Mouse (Mus musculus) kidney, embryonic 16.5 days (tissue): ENCODE results near the gene Elac2. TPM values are rescaled to one million over a fixed set of nuclear protein-coding genes. Genes with fewer than 3 reads are reported as not detected.

ENCODE experiments used
- ATAC-seq: fragments of 200-750 bp; cut with Nextera tagmentation; 2 replicates; pipeline ENCODE4 v1.8.0; 2017; ENCODE audit warnings: moderate TSS enrichment; ENCODE audit not compliant: low FRiP score, low TSS enrichment
- H3K27ac ChIP-seq: fragments of 300-500 bp; sonication (generic); 2 replicates; pipeline ENCODE4 v1.5.1; 2014; ENCODE audit warnings: low read length
- H3K27me3 ChIP-seq: fragments of 300-500 bp; sonication (generic); 2 replicates; pipeline ENCODE4 v1.6.1; 2014; ENCODE audit warnings: low read length, control low read depth, mixed read lengths; ENCODE audit not compliant: insufficient read depth
- H3K36me3 ChIP-seq: fragments of 300-500 bp; sonication (generic); 2 replicates; pipeline ENCODE4 v1.6.1; 2014; ENCODE audit warnings: low read length, control low read depth, mixed read lengths; ENCODE audit not compliant: insufficient read depth
- H3K4me1 ChIP-seq: fragments of 300-500 bp; sonication (generic); 2 replicates; pipeline ENCODE4 v1.6.1; 2014; ENCODE audit warnings: low read length, control low read depth, mixed read lengths; ENCODE audit not compliant: insufficient read depth
- H3K4me2 ChIP-seq: fragments of 300-500 bp; sonication (generic); replicated peaks from 2 replicates; pipeline ENCODE4 v1.6.1; 2014; ENCODE audit warnings: low read depth, low read length
- H3K4me3 ChIP-seq: fragments of 300-500 bp; sonication (generic); 2 replicates; pipeline ENCODE4 v1.5.1; 2014; ENCODE audit warnings: mild to moderate bottlenecking, low read length
- H3K9ac ChIP-seq: fragments of 300-500 bp; sonication (generic); replicated peaks from 2 replicates; pipeline ENCODE4 v1.6.1; 2014; ENCODE audit warnings: low read length
- H3K9me3 ChIP-seq: fragments of 300-500 bp; sonication (generic); 2 replicates; pipeline ENCODE4 v1.6.1; 2016; ENCODE audit warnings: low read length, control low read depth
- WGBS: fragments of 180-500 bp; shearing (Covaris S2); extraction: QIAGEN DNeasy Blood & Tissue Kit; methylation state at CpG from one replicate; pipeline ENCODE4 v1.1.7; 2014; 5-methylcytosine and 5-hydroxymethylcytosine counted together
- polyA plus RNA-seq: library from polyadenylated mRNA; unstranded; fragments of >200 nt; fragmentation: Nextera tagmentation; extraction: Ambion mirVana; gene quantifications from 2 replicates; pipeline ENCODE4 v1.2.1, GENCODE M21; 2015

Gene Elac2
- polyA plus RNA-seq, 1 experiment from 2014 or later, result 30.1 TPM

GRCm38 (mm10) chr11:65006047-65006446 lies 27.2 kb downstream of the Elac2 start:
- no peak for ATAC-seq
- H3K4me1 ChIP-seq, result no peaks in the 10 kb centered on the region
- H3K9me3 ChIP-seq, result no peaks in the 10 kb centered on the region
- H3K4me3 ChIP-seq, result no peak overlapping the region
- no peaks in the 10 kb centered on the region for H3K27me3 ChIP-seq
- 89% methylated on average over 4 of the region's 4 CpGs for WGBS
- no peak overlapping the region for H3K4me2 ChIP-seq
- H3K36me3 ChIP-seq, result peaks cover 19% of the 10 kb centered on the region
- no peak overlapping the region for H3K27ac ChIP-seq
- H3K9ac ChIP-seq, result no peak overlapping the region

- Histone ChIP-seq H3K4me3 (no peak overlapping the region), H3K27ac (no peak overlapping the region), H3K36me3 (0 out of 2 replicates have a peak, but pooled peaks cover 4% of the 10 kb centered on the region), H3K27me3 (no peaks in the 10 kb centered on the region), H3K9me3 (no peaks in the 10 kb centered on the region), H3K4me1 (no peaks in the 10 kb centered on the region), H3K9ac (no peak overlapping the region), H3K4me2 (no peak overlapping the region)
- 56% methylated on average over 6 of the region's 6 CpGs for WGBS
- no peak for ATAC-seq
Observed at GRCm38 (mm10) chr11:65013906-65014305, 35.1 kb downstream of the Elac2 start.

GRCm38 (mm10) chr11:65016754-65017153 lies 37.9 kb downstream of the Elac2 start:
- 0 out of 2 replicates have a peak, but pooled peaks cover 6% of the 10 kb centered on the region for H3K36me3 ChIP-seq
- H3K4me3 ChIP-seq, result no peak overlapping the region
- 85% methylated on average over 1 of the region's 1 CpGs for WGBS
- H3K27me3 ChIP-seq, result no peaks in the 10 kb centered on the region
- no peak overlapping the region for H3K9ac ChIP-seq
- no peak for ATAC-seq
- no peaks in the 10 kb centered on the region for H3K4me1 ChIP-seq
- no peaks in the 10 kb centered on the region for H3K9me3 ChIP-seq
- H3K4me2 ChIP-seq, result no peak overlapping the region
- H3K27ac ChIP-seq, result no peak overlapping the region

- no peak overlapping the region for H3K27ac ChIP-seq
- H3K36me3 ChIP-seq, result peaks cover 9% of the 10 kb centered on the region; the same call in 1 of the 2 replicates
- no peak overlapping the region for H3K4me3 ChIP-seq
- no peak overlapping the region for H3K4me2 ChIP-seq
- 91% methylated on average over 4 of the region's 4 CpGs for WGBS
- ATAC-seq, result no peak
- H3K4me1 ChIP-seq, result no peaks in the 10 kb centered on the region
- no peaks in the 10 kb centered on the region for H3K27me3 ChIP-seq
- no peaks in the 10 kb centered on the region for H3K9me3 ChIP-seq
- H3K9ac ChIP-seq, result no peak overlapping the region
Observed at GRCm38 (mm10) chr11:65020744-65021143, 41.9 kb downstream of the Elac2 start.

- Histone ChIP-seq H3K9ac (no peak overlapping the region), H3K4me3 (no peak overlapping the region), H3K4me1 (no peaks in the 10 kb centered on the region), H3K27me3 (no peaks in the 10 kb centered on the region), H3K9me3 (no peaks in the 10 kb centered on the region), H3K4me2 (no peak overlapping the region), H3K27ac (no peak overlapping the region), H3K36me3 (peaks cover 5% of the 10 kb centered on the region; the same call in 1 of the 2 replicates)
- WGBS, result 88% methylated on average over 11 of the region's 11 CpGs
- ATAC-seq, result no peak
Observed at GRCm38 (mm10) chr11:65022771-65023170, 43.9 kb downstream of the Elac2 start.

- no peak overlapping the region for H3K4me2 ChIP-seq
- H3K36me3 ChIP-seq, result no peaks in the 10 kb centered on the region
- no peak for ATAC-seq
- no peak overlapping the region for H3K27ac ChIP-seq
- no peak overlapping the region for H3K9ac ChIP-seq
- no peaks in the 10 kb centered on the region for H3K27me3 ChIP-seq
- no peak overlapping the region for H3K4me3 ChIP-seq
- no peaks in the 10 kb centered on the region for H3K9me3 ChIP-seq
- 72% methylated on average over 5 of the region's 5 CpGs for WGBS
- H3K4me1 ChIP-seq, result no peaks in the 10 kb centered on the region
Observed at GRCm38 (mm10) chr11:65028049-65028448, 49.2 kb downstream of the Elac2 start.

GRCm38 (mm10) chr11:65030201-65030600 lies 51.4 kb downstream of the Elac2 start:
- no peak for ATAC-seq
- Histone ChIP-seq H3K9me3 (no peaks in the 10 kb centered on the region), H3K4me2 (no peak overlapping the region), H3K27me3 (no peaks in the 10 kb centered on the region), H3K27ac (no peak overlapping the region), H3K36me3 (0 out of 2 replicates have a peak, but pooled peaks cover under 1% of the 10 kb centered on the region), H3K4me1 (no peaks in the 10 kb centered on the region), H3K4me3 (no peak overlapping the region), H3K9ac (no peak overlapping the region)
- WGBS, result 47% methylated on average over 1 of the region's 1 CpGs

GRCm38 (mm10) chr11:65032221-65032620 lies 53.4 kb downstream of the Elac2 start:
- H3K9me3 ChIP-seq, result no peaks in the 10 kb centered on the region
- 0 out of 2 replicates have a peak, but pooled peaks cover 3% of the 10 kb centered on the region for H3K36me3 ChIP-seq
- no peaks in the 10 kb centered on the region for H3K4me1 ChIP-seq
- ATAC-seq, result no peak
- 83% methylated on average over 7 of the region's 7 CpGs for WGBS
- no peak overlapping the region for H3K4me2 ChIP-seq
- H3K27me3 ChIP-seq, result no peaks in the 10 kb centered on the region
- no peak overlapping the region for H3K27ac ChIP-seq
- no peak overlapping the region for H3K9ac ChIP-seq
- no peak overlapping the region for H3K4me3 ChIP-seq

- no peak for ATAC-seq
- Histone ChIP-seq H3K4me2 (no peak overlapping the region), H3K9ac (no peak overlapping the region), H3K9me3 (no peaks in the 10 kb centered on the region), H3K36me3 (0 out of 2 replicates have a peak, but pooled peaks cover 3% of the 10 kb centered on the region), H3K27ac (no peak overlapping the region), H3K4me1 (peaks cover 14% of the 10 kb centered on the region; the same call in 1 of the 2 replicates), H3K27me3 (no peaks in the 10 kb centered on the region), H3K4me3 (no peak overlapping the region)
- 32% methylated on average over 2 of the region's 2 CpGs for WGBS
Observed at GRCm38 (mm10) chr11:65038996-65039395, 60.2 kb downstream of the Elac2 start.

GRCm38 (mm10) chr11:65039517-65040095 lies 60.8 kb downstream of the Elac2 start:
- WGBS, result 65% methylated on average over 12 of the region's 12 CpGs
- H3K4me2 ChIP-seq, result no peak overlapping the region
- H3K4me1 ChIP-seq, result peaks cover 14% of the 10 kb centered on the region; the same call in 1 of the 2 replicates
- no peak overlapping the region for H3K4me3 ChIP-seq
- H3K36me3 ChIP-seq, result 0 out of 2 replicates have a peak, but pooled peaks cover 3% of the 10 kb centered on the region
- no peak for ATAC-seq
- H3K27me3 ChIP-seq, result no peaks in the 10 kb centered on the region
- no peaks in the 10 kb centered on the region for H3K9me3 ChIP-seq
- H3K9ac ChIP-seq, result no peak overlapping the region
- no peak overlapping the region for H3K27ac ChIP-seq
